Mouse (Mus musculus): ENCODE results near the gene Gm49355. TPM values are rescaled to one million over a fixed set of nuclear protein-coding genes. Genes with fewer than 3 reads are reported as not detected.

Gene Gm49355
- polyA plus RNA-seq (2012; rRNA removed), result 0.13 and 0.20 TPM in 2 replicates

GRCm38 (mm10) chr14:12283641-12284040 lies at the start of gene Gm49355:
Gene Gm49355, plus strand, starts transcription at chr14:12283976.

DNA sequence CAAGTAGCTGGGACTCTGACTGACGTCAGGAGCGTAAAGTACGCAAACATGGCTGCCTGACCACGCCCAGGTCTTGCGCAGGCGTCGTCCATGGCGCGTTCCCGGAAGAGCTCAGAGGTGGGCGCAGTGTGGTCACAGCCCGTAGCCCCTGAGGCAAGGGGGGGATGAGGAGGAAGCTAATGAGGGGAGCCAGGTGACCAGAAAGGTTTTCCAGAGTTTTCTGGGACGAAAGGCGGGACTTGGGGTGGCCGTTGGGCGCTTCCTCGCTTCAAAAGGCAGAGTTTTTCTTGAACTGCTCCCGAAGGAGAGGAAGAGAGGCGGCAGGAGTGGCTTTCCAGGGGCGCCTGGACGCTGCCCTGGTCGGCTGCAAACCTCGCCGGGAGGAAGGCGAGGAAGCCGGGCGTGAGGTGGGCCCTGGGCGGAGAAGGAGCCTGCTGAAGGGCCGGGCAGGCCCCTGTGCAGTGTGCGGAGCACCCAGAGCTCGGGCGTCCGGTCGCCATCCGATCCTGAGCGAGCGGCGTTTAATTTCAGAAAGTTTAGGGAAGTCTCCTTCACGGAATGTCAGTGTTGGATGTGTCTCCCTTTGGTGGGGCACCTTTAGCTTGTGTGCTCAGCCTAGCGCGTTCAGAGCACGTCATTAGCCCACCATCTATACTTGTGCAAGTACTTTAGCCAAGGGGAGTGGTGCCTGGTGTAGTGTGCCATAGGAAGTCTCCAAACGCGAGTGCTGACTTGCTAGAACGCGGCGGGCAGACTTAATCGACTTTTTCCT lies 551 bp downstream of the Gm49355 start, which contains the start of gene 3830406C13Rik:
3830406C13Rik (plus strand) TSS at position 33 of the 772 bp plus-strand sequence.

DNA sequence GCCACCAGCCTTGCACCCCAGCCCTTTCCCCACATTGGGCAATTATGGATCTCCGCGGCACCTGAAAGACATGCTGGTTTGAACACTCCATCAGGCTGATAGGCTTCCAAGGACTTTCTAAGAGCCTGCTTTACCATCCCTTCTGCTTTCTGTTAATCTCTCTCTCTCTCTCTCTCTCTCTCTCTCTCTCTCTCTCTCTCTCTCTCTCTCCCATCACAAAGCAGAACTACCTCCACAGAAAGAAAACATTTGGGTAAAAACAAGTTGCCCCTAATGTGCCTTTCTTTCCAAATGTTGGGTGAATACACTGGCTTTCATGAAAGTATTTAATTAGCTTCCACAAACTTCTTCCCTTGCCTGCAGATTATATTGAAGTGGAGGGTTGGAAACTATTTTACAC lies 64.3 kb downstream of the Gm49355 start, which contains the start of gene Fezf2:
Fezf2 (minus strand) TSS at position 101 of the 400 bp plus-strand sequence.

Other genes with a start within 250 kb of the Gm49355 start
- gene 3830406C13Rik, start 197 bp downstream of the Gm49355 start, polyA plus RNA-seq (2012; rRNA removed), result 21.6 and 21.7 TPM in 2 replicates
- gene Fezf2, start 64.2 kb downstream of the Gm49355 start, polyA plus RNA-seq (2012; rRNA removed), result 35.6 and 77.9 TPM in 2 replicates